Mouse (Mus musculus) left cerebral cortex, adult 9 months (tissue): Measurements from ENCODE around the gene Crygs.
"Not testable (repeated sequence)": the region's sequence is repeated elsewhere in the genome, so short reads cannot be mapped to it uniquely, and the experiment has no call there.

Experiments
- DNase-seq, 2 experiments: peaks; one replicate each; pipeline ENCODE4 v3.0.0; 2022; ENCODE audit warnings: low spot score in 2 of 2

The Crygs gene

GRCm38 (mm10) chr16:22789908-22790367, 21.4 kb downstream of the Crygs start:
- DNase-seq: peak; percentile 45 to 84

GRCm38 (mm10) chr16:22782686-22783085, 28.7 kb downstream of the Crygs start:
- no peak for DNase-seq

- peak in 1 of 2 experiments; percentile 24 for DNase-seq
Observed at GRCm38 (mm10) chr16:22779228-22779835, 32.0 kb downstream of the Crygs start.

GRCm38 (mm10) chr16:22778296-22778695, 33.1 kb downstream of the Crygs start:
- DNase-seq: not testable (repeated sequence)

- no peak for DNase-seq
Observed at GRCm38 (mm10) chr16:22775471-22775985, 35.8 kb downstream of the Crygs start.

- DNase-seq: peak in 1 of 2 experiments; percentile 18
Observed at GRCm38 (mm10) chr16:22768661-22769060, 42.7 kb downstream of the Crygs start.

GRCm38 (mm10) chr16:22767405-22767804, 44.0 kb downstream of the Crygs start:
- DNase-seq: no peak

- no peak for DNase-seq
Observed at GRCm38 (mm10) chr16:22766738-22767211, 44.6 kb downstream of the Crygs start.

- no peak for DNase-seq
Observed at GRCm38 (mm10) chr16:22765531-22765930, 45.8 kb downstream of the Crygs start.
